ENCODE assay signal across 24 mouse cellular contexts in the genomic region with DNA sequence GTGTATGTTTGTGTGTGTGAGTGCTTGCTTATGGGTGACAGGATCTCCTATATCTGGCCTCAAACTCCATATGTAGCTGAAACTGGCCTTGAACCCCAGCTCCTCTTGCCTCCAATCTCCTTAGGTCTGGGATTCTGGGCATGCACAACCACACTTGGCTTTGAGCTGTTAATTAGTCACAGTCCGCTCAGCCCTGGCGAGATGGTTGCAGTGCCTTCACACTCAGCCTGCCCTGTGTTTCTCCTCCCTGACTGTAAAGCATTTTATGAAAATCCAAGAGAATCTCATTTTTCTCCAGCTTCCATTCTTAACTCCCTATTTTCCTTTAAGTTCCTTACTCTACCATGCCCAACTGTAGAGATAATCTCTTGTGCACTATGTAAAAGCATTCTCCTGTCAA.
DNase-seq lines count a peak whose midpoint lies in the region; ATAC-seq lines count a peak whose summit lies in the region.
"Had no signal": no experiment of that assay in that cellular context is flagged by ENCODE, and none has a peak within 500 bp of the region (broad histone marks: within the 10 kb centered on the region; RNA-seq: fewer than 3 reads in every experiment).

No protein-coding gene starts in this region.

- no peak overlapping the region for H3K4me2 ChIP-seq in intestine, embryonic 14.5 days (ENCODE audit: low read length)
- no peak overlapping the region for H3K4me2 ChIP-seq in intestine, embryonic 16.5 days (ENCODE audit: low read depth, low read length)
- no peak overlapping the region for H3K4me2 ChIP-seq in kidney, embryonic 16.5 days (replicated peaks; ENCODE audit: low read depth, low read length)
- H3K4me2 ChIP-seq: embryonic facial prominence, embryonic 12.5 days; forebrain, embryonic 13.5 days; forebrain, embryonic 15.5 days had no signal

- no peaks in the 10 kb centered on the region; the same call in 1 of the 2 replicates for H3K4me1 ChIP-seq in intestine, embryonic 14.5 days (replicated peaks; ENCODE audit: control insufficient read depth, insufficient read depth, low read length)
- H3K4me1 ChIP-seq in intestine, embryonic 16.5 days (ENCODE audit: control insufficient read depth, insufficient read depth, low read length), result no peaks in the 10 kb centered on the region; the same call in 1 of the 2 replicates
- H3K4me1 ChIP-seq in kidney, embryonic 16.5 days (ENCODE audit: insufficient read depth, low read length), result peaks cover 26% of the 10 kb centered on the region
- H3K4me1 ChIP-seq: forebrain, embryonic 13.5 days; forebrain, embryonic 15.5 days had no signal

- no peak overlapping the region for H3K27ac ChIP-seq in intestine, embryonic 14.5 days (ENCODE audit: low read depth)
- no peak overlapping the region for H3K27ac ChIP-seq in intestine, embryonic 16.5 days (ENCODE audit: low read length)
- 0 out of 2 replicates have a peak overlapping the region, but pooled peaks have one; percentile 18 for H3K27ac ChIP-seq in kidney, embryonic 16.5 days (ENCODE audit: low read length)
- H3K27ac ChIP-seq: embryonic facial prominence, embryonic 10.5 days; embryonic facial prominence, embryonic 12.5 days; forebrain, embryonic 13.5 days; forebrain, embryonic 15.5 days had no signal

- H3K36me3 ChIP-seq in intestine, embryonic 14.5 days (ENCODE audit: control insufficient read depth, insufficient read depth, low read length), result no peaks in the 10 kb centered on the region
- H3K36me3 ChIP-seq in intestine, embryonic 16.5 days (ENCODE audit: control insufficient read depth, insufficient read depth, low read length), result no peaks in the 10 kb centered on the region
- H3K36me3 ChIP-seq in kidney, embryonic 16.5 days (ENCODE audit: insufficient read depth, low read length), result no peaks in the 10 kb centered on the region
- H3K36me3 ChIP-seq: embryonic facial prominence, embryonic 10.5 days; embryonic facial prominence, embryonic 12.5 days; forebrain, embryonic 15.5 days; G1E had no signal

- H3K4me3 ChIP-seq in intestine, embryonic 14.5 days (ENCODE audit: low read depth, low read length), result no peak overlapping the region
- no peak overlapping the region for H3K4me3 ChIP-seq in intestine, embryonic 16.5 days (ENCODE audit: low read length)
- H3K4me3 ChIP-seq in kidney, embryonic 16.5 days (ENCODE audit: low read length), result no peak overlapping the region
- H3K4me3 ChIP-seq: embryonic facial prominence, embryonic 10.5 days; embryonic facial prominence, embryonic 12.5 days; forebrain, embryonic 13.5 days; forebrain, embryonic 15.5 days had no signal

- H3K27me3 ChIP-seq in intestine, embryonic 14.5 days (replicated peaks; ENCODE audit: control insufficient read depth, insufficient read depth, low read length), result no peaks in the 10 kb centered on the region
- no peaks in the 10 kb centered on the region for H3K27me3 ChIP-seq in intestine, embryonic 16.5 days (replicated peaks; ENCODE audit: control insufficient read depth, insufficient read depth, low read length)
- H3K27me3 ChIP-seq in kidney, embryonic 16.5 days (ENCODE audit: insufficient read depth, low read length), result no peaks in the 10 kb centered on the region
- H3K27me3 ChIP-seq: CH12.LX; embryonic facial prominence, embryonic 12.5 days; forebrain, embryonic 13.5 days; forebrain, embryonic 15.5 days; Patski had no signal

- ATAC-seq in intestine, embryonic 14.5 days (replicated peaks; ENCODE audit: low FRiP score, low TSS enrichment, low read depth), result no peak
- ATAC-seq in intestine, embryonic 16.5 days, result no peak
- no peak for ATAC-seq in kidney, embryonic 16.5 days (ENCODE audit: low FRiP score, low TSS enrichment)
- ATAC-seq: activated CD4-positive, CD25-positive, alpha-beta regulatory T cell, adult 4 months; CD4-positive, CD25-positive, alpha-beta regulatory T cell, adult 4 months; forebrain, embryonic 13.5 days; forebrain, embryonic 15.5 days; forebrain, postnatal 0 days; Patski had no signal

- peak; percentile 27 to 37 for DNase-seq in cerebellum, postnatal 10 days
- no peak for DNase-seq in cerebellum, adult 8-10 months
- peak; percentile 47 for DNase-seq in intestine, embryonic 14.5 days (ENCODE audit: low spot score)
- no peak for DNase-seq in kidney, postnatal 36 days
- DNase-seq in adipocyte (ENCODE audit: low spot score), result peak; percentile 42
- DNase-seq in embryo, embryonic 11 days, result no peak
- DNase-seq: adrenal gland, postnatal 25 days; B cell, adult 2 months; cerebellum, adult 11 months; cerebellum, adult 18-20 months; cerebellum, adult 9-10 months; cerebellum, postnatal 36 days; forebrain, postnatal 0 days had no signal

- no peaks in the 10 kb centered on the region for H3K9me3 ChIP-seq in intestine, embryonic 14.5 days (ENCODE audit: control insufficient read depth, low read length)
- no peaks in the 10 kb centered on the region for H3K9me3 ChIP-seq in intestine, embryonic 16.5 days (ENCODE audit: control insufficient read depth, low read length)
- H3K9me3 ChIP-seq in kidney, embryonic 16.5 days (ENCODE audit: low read length), result no peaks in the 10 kb centered on the region
- H3K9me3 ChIP-seq: embryonic facial prominence, embryonic 10.5 days; embryonic facial prominence, embryonic 12.5 days; forebrain, embryonic 13.5 days; forebrain, embryonic 15.5 days; G1E had no signal

- H3K9ac ChIP-seq in intestine, embryonic 14.5 days (ENCODE audit: low read length), result no peak overlapping the region
- H3K9ac ChIP-seq in intestine, embryonic 16.5 days (ENCODE audit: low read depth, low read length), result no peak overlapping the region
- H3K9ac ChIP-seq in kidney, embryonic 16.5 days (replicated peaks; ENCODE audit: low read length), result no peak overlapping the region
- H3K9ac ChIP-seq: embryonic facial prominence, embryonic 12.5 days; forebrain, embryonic 13.5 days; forebrain, embryonic 15.5 days; forebrain, postnatal 0 days had no signal

- WGBS in intestine, embryonic 14.5 days, result 86% methylated on average over 2 of the region's 2 CpGs
- 80% methylated on average over 2 of the region's 2 CpGs for WGBS in intestine, embryonic 16.5 days
- 75% methylated on average over 2 of the region's 2 CpGs for WGBS in kidney, embryonic 16.5 days

Comparison
In these comparisons a context has a peak if more than half of its experiments do, and no peak if none do; other contexts are left out.
1. DNase-seq: peak in cerebellum, postnatal 10 days (2 of 2), intestine, embryonic 14.5 days (single experiment) and adipocyte (single experiment); none in cerebellum, adult 8-10 months (single experiment), kidney, postnatal 36 days (0 of 2) and embryo, embryonic 11 days (single experiment).